Mouse (Mus musculus) E14TG2a.4 (cell line): ENCODE data around the gene Spag8.

Experiments used
- CTCF ChIP-seq: conservative IDR thresholded peaks from 2 replicates; pipeline ENCODE4 v1.5.1; 2014; ENCODE audit warnings: low read length
- NANOG ChIP-seq: IDR thresholded peaks from 2 replicates; pipeline ENCODE4 v1.6.1; 2014; ENCODE audit warnings: borderline replicate concordance, low read length, mixed read lengths
- POU5F1 ChIP-seq: IDR thresholded peaks from 2 replicates; pipeline ENCODE4 v1.6.1; 2014; ENCODE audit warnings: low read length, borderline replicate concordance

DNA sequence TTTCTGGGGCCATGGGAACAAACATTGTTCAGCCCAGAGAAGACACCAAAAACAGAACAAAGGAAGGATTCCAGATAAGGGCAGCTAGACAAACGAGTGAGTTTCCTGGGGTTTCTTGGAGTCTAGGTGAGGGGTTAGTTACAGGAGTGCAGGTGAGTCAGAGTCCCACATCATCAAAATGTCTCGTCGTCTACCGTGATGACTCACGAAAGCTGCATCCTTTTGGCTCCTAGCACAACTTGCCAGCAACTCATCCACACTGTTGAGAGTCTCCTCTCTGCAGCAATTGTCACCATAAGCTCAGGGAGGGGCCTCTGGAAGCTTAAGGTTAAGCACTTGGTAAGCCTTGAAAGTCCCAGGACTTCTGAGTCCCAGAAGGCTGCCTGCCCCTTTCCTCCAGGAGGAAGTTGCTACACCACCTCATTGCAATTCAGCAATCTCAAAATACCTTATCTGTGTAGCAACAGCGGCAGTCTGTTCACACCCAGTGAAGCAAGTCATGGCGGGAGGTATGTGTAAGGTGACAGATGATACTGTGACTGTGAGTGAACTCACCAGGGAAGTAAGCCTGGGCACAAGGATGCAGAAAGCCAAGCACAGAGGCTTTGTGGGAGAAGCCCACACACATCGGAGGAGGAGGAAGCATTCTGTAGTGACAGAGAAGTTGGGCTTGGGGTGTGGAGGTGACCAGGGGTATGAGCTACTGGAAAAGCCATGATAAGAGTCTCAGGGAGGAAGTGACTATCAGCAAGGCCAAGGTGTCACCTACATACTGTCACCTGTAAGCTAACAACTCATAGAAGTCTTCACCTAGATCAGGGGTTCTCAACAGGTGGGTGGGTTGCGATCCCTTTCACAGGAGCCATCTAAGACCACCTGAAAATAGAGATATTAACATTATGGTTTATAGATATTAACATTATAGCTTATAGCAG lies 48.4 kb downstream of the Spag8 start:
- TF ChIP-seq CTCF (no peak), NANOG (no peak), POU5F1 (no peak)
